Mouse (Mus musculus): ENCODE results near the gene Slc44a5. TPM values are rescaled to one million over a fixed set of nuclear protein-coding genes. Genes with fewer than 3 reads are reported as not detected.

Gene Slc44a5
- polyA plus RNA-seq, 1 experiment from 2014 or later = 1.8 TPM

GRCm38 (mm10) chr3:153975791-153976190, 2.6 kb downstream of the Slc44a5 start:
- WGBS (ENCODE audit: insufficient replicate concordance) = 70% methylated on average over 7 of the region's 7 CpGs

DNA sequence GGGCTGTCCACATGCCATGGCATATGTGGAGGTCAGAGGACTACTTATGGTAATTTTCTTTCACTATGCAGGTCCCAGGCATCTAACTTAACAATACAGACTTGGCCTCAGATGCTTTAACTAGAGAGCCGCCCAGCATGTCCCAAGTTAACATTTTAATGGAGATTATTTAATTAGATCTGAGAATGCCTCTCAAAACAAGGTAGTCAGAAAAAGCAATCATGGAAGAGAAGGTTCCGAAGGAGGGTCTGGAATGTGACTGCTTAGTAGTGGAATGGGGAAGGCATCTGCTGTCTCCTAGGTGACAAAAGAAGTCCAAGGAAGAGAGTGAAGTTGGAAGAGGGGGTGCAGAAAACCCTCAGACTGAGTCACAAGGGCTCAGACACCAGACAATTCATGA, 7.4 kb downstream of the Slc44a5 start:
- 58% methylated on average over 2 of the region's 2 CpGs for WGBS (ENCODE audit: insufficient replicate concordance)
- no peaks in the 10 kb centered on the region for H3K27me3 ChIP-seq (ENCODE audit: control insufficient read depth, insufficient read depth, low read length)
- H3K36me3 ChIP-seq (ENCODE audit: control insufficient read depth, insufficient read depth, low read length) = no peaks in the 10 kb centered on the region
- ATAC-seq (replicated peaks; ENCODE audit: insufficient number of reproducible peaks, low FRiP score, low TSS enrichment) = no peak
- no peaks in the 10 kb centered on the region for H3K9me3 ChIP-seq (replicated peaks; ENCODE audit: control insufficient read depth, low read length)
- H3K4me2 ChIP-seq = no peak overlapping the region
- H3K4me3 ChIP-seq (ENCODE audit: low read depth, low read length) = no peak overlapping the region
- H3K4me1 ChIP-seq (ENCODE audit: control insufficient read depth, insufficient read depth, low read length) = no peaks in the 10 kb centered on the region
- no peak overlapping the region for H3K9ac ChIP-seq (ENCODE audit: low read depth, low read length)
- H3K27ac ChIP-seq (ENCODE audit: low read depth, low read length) = no peak overlapping the region

More at GRCm38 (mm10) chr3:153975791-153976190, 2.6 kb downstream of the Slc44a5 start:
- H3K27me3 ChIP-seq (ENCODE audit: control insufficient read depth, insufficient read depth, low read length) = peaks cover 30% of the 10 kb centered on the region
- H3K4me1 ChIP-seq (ENCODE audit: control insufficient read depth, insufficient read depth, low read length) = peaks cover 3% of the 10 kb centered on the region; the same call in 1 of the 2 replicates
- H3K36me3 ChIP-seq (ENCODE audit: control insufficient read depth, insufficient read depth, low read length) = no peaks in the 10 kb centered on the region
- no peak overlapping the region for H3K9ac ChIP-seq (ENCODE audit: low read depth, low read length)
- H3K9me3 ChIP-seq (replicated peaks; ENCODE audit: control insufficient read depth, low read length) = no peaks in the 10 kb centered on the region
- H3K4me3 ChIP-seq (ENCODE audit: low read depth, low read length) = no peak overlapping the region
- no peak for ATAC-seq (replicated peaks; ENCODE audit: insufficient number of reproducible peaks, low FRiP score, low TSS enrichment)
- H3K27ac ChIP-seq (ENCODE audit: low read depth, low read length) = no peak overlapping the region
- no peak overlapping the region for H3K4me2 ChIP-seq

- no peaks in the 10 kb centered on the region for H3K27me3 ChIP-seq (ENCODE audit: control insufficient read depth, insufficient read depth, low read length)
- no peaks in the 10 kb centered on the region for H3K36me3 ChIP-seq (ENCODE audit: control insufficient read depth, insufficient read depth, low read length)
- H3K9ac ChIP-seq (ENCODE audit: low read depth, low read length) = no peak overlapping the region
- no peak for ATAC-seq (replicated peaks; ENCODE audit: insufficient number of reproducible peaks, low FRiP score, low TSS enrichment)
- H3K4me3 ChIP-seq (ENCODE audit: low read depth, low read length) = no peak overlapping the region
- no peaks in the 10 kb centered on the region for H3K4me1 ChIP-seq (ENCODE audit: control insufficient read depth, insufficient read depth, low read length)
- no peak overlapping the region for H3K27ac ChIP-seq (ENCODE audit: low read depth, low read length)
- H3K4me2 ChIP-seq = no peak overlapping the region
- 57% methylated on average over 10 of the region's 10 CpGs for WGBS (ENCODE audit: insufficient replicate concordance)
- H3K9me3 ChIP-seq (replicated peaks; ENCODE audit: control insufficient read depth, low read length) = no peaks in the 10 kb centered on the region
These were observed 11.4 kb downstream of the Slc44a5 start for GRCm38 (mm10) chr3:153984428-153985340.

- ATAC-seq (replicated peaks; ENCODE audit: insufficient number of reproducible peaks, low FRiP score, low TSS enrichment) = peak; percentile 94
- Histone ChIP-seq H3K4me1 (ENCODE audit: control insufficient read depth, insufficient read depth, low read length) (no peaks in the 10 kb centered on the region), H3K27me3 (ENCODE audit: control insufficient read depth, insufficient read depth, low read length) (no peaks in the 10 kb centered on the region), H3K9me3 (replicated peaks; ENCODE audit: control insufficient read depth, low read length) (no peaks in the 10 kb centered on the region), H3K4me2 (no peak overlapping the region), H3K9ac (ENCODE audit: low read depth, low read length) (no peak overlapping the region), H3K27ac (ENCODE audit: low read depth, low read length) (peak overlapping the region; percentile 38; the same call in 1 of the 2 replicates), H3K4me3 (ENCODE audit: low read depth, low read length) (no peak overlapping the region), H3K36me3 (ENCODE audit: control insufficient read depth, insufficient read depth, low read length) (no peaks in the 10 kb centered on the region)
- WGBS (ENCODE audit: insufficient replicate concordance) = 81% methylated on average over 5 of the region's 5 CpGs
These were observed 26.7 kb downstream of the Slc44a5 start for GRCm38 (mm10) chr3:153999797-154000528.

GRCm38 (mm10) chr3:154001348-154001747, 28.1 kb downstream of the Slc44a5 start:
- H3K4me1 ChIP-seq (ENCODE audit: control insufficient read depth, insufficient read depth, low read length) = no peaks in the 10 kb centered on the region

GRCm38 (mm10) chr3:154046876-154047275, 73.6 kb downstream of the Slc44a5 start:
- Histone ChIP-seq H3K9me3 (replicated peaks; ENCODE audit: control insufficient read depth, low read length) (no peaks in the 10 kb centered on the region), H3K36me3 (ENCODE audit: control insufficient read depth, insufficient read depth, low read length) (no peaks in the 10 kb centered on the region), H3K4me3 (ENCODE audit: low read depth, low read length) (no peak overlapping the region), H3K4me2 (no peak overlapping the region), H3K27ac (ENCODE audit: low read depth, low read length) (no peak overlapping the region), H3K27me3 (ENCODE audit: control insufficient read depth, insufficient read depth, low read length) (no peaks in the 10 kb centered on the region), H3K9ac (ENCODE audit: low read depth, low read length) (no peak overlapping the region), H3K4me1 (ENCODE audit: control insufficient read depth, insufficient read depth, low read length) (no peaks in the 10 kb centered on the region)
- WGBS (ENCODE audit: insufficient replicate concordance) = 81% methylated on average over 4 of the region's 4 CpGs
- ATAC-seq (replicated peaks; ENCODE audit: insufficient number of reproducible peaks, low FRiP score, low TSS enrichment) = no peak

More at GRCm38 (mm10) chr3:154001348-154001747, 28.1 kb downstream of the Slc44a5 start:
- Histone ChIP-seq H3K36me3 (ENCODE audit: control insufficient read depth, insufficient read depth, low read length) (no peaks in the 10 kb centered on the region), H3K4me2 (no peak overlapping the region), H3K9me3 (replicated peaks; ENCODE audit: control insufficient read depth, low read length) (no peaks in the 10 kb centered on the region), H3K27ac (ENCODE audit: low read depth, low read length) (no peak overlapping the region), H3K4me3 (ENCODE audit: low read depth, low read length) (no peak overlapping the region), H3K27me3 (ENCODE audit: control insufficient read depth, insufficient read depth, low read length) (no peaks in the 10 kb centered on the region), H3K9ac (ENCODE audit: low read depth, low read length) (no peak overlapping the region)
- WGBS (ENCODE audit: insufficient replicate concordance) = 73% methylated on average over 5 of the region's 5 CpGs
- no peak for ATAC-seq (replicated peaks; ENCODE audit: insufficient number of reproducible peaks, low FRiP score, low TSS enrichment)

DNA sequence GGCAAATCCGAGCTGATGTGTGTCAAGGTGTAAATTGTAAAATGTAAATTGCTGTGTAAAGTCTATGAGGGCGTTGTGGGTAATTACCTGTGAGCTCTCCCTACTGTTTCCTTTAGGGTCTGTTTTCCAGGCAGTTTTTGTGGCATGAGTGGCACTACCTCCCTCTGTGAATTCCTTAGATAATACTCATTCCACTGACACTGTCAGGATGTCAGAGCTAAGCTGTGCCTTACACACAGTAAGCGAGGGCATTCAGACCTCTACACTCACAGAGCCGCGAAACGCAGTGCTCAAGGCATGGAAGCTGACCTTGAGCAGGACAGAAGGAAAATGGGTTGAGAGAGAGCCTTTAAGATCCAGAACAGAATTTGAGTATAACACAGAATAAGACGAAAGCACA, 80.1 kb downstream of the Slc44a5 start:
- H3K4me1 ChIP-seq (ENCODE audit: control insufficient read depth, insufficient read depth, low read length) = peaks cover 10% of the 10 kb centered on the region; the same call in 1 of the 2 replicates
- no peak overlapping the region for H3K4me2 ChIP-seq
- 42% methylated on average over 7 of the region's 7 CpGs for WGBS (ENCODE audit: insufficient replicate concordance)
- no peak overlapping the region for H3K9ac ChIP-seq (ENCODE audit: low read depth, low read length)
- H3K36me3 ChIP-seq (ENCODE audit: control insufficient read depth, insufficient read depth, low read length) = no peaks in the 10 kb centered on the region
- no peaks in the 10 kb centered on the region for H3K27me3 ChIP-seq (ENCODE audit: control insufficient read depth, insufficient read depth, low read length)
- no peaks in the 10 kb centered on the region for H3K9me3 ChIP-seq (replicated peaks; ENCODE audit: control insufficient read depth, low read length)
- no peak overlapping the region for H3K27ac ChIP-seq (ENCODE audit: low read depth, low read length)
- ATAC-seq (replicated peaks; ENCODE audit: insufficient number of reproducible peaks, low FRiP score, low TSS enrichment) = peak; percentile 53; the same call in 1 of the 2 replicates
- no peak overlapping the region for H3K4me3 ChIP-seq (ENCODE audit: low read depth, low read length)

DNA sequence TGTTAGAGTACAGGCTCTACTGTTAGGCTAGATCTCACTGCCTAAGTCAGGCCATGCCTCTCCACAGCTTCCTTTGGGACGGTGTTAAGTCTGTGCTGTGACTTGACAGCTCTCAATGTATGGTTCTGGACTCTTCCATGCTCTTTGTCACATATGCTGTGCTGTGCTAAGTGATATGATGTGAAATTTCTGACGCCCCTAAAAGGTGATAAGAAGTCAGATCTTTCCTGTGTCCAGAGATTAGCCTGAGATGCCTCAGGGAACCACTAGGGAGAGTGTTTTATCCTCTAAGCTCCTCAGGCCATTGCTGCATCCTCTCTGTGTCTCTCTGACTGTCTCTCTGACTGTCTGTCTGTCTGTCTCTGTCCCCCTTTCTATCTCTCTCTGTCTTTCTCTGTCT, 84.2 kb downstream of the Slc44a5 start:
- 33% methylated on average over 2 of the region's 2 CpGs for WGBS (ENCODE audit: insufficient replicate concordance)
- no peak overlapping the region for H3K9ac ChIP-seq (ENCODE audit: low read depth, low read length)
- no peak overlapping the region for H3K4me2 ChIP-seq
- H3K27me3 ChIP-seq (ENCODE audit: control insufficient read depth, insufficient read depth, low read length) = no peaks in the 10 kb centered on the region
- peaks cover 12% of the 10 kb centered on the region; the same call in 1 of the 2 replicates for H3K4me1 ChIP-seq (ENCODE audit: control insufficient read depth, insufficient read depth, low read length)
- ATAC-seq (replicated peaks; ENCODE audit: insufficient number of reproducible peaks, low FRiP score, low TSS enrichment) = no peak
- no peak overlapping the region for H3K27ac ChIP-seq (ENCODE audit: low read depth, low read length)
- H3K36me3 ChIP-seq (ENCODE audit: control insufficient read depth, insufficient read depth, low read length) = no peaks in the 10 kb centered on the region
- no peak overlapping the region for H3K4me3 ChIP-seq (ENCODE audit: low read depth, low read length)
- H3K9me3 ChIP-seq (replicated peaks; ENCODE audit: control insufficient read depth, low read length) = no peaks in the 10 kb centered on the region
